Mouse (Mus musculus) Patski (cell line): ENCODE data around the gene Terf2ip. TPM values are rescaled to one million over a fixed set of nuclear protein-coding genes. Genes with fewer than 3 reads are reported as not detected.
A peak's percentile ranks its signal among the peaks of the same experiment; 100 is the strongest.

Experiments used
- ATAC-seq: fragments of 100-300 bp; one replicate; pipeline ENCODE4 v1.8.0; 2021
- CTCF ChIA-PET: fragments of 350-600 bp; sonication (Branson Sonifier 250); formaldehyde crosslinking; loops from one replicate; lab custom pipeline; 2022; ENCODE audit warnings: inconsistent platforms; lab: Charles Lee
- POLR2A ChIA-PET: fragments of 350-600 bp; sonication (Branson Sonifier 250); formaldehyde crosslinking; loops from one replicate; lab custom pipeline; 2022; ENCODE audit warnings: antibody characterized with exemption, inconsistent platforms; lab: Charles Lee
- DNase-seq: peaks from one replicate; pipeline ENCODE4 v3.0.0-alpha.2; 2011; ENCODE audit warnings: low read depth, low spot score
- H3K27me3 ChIP-seq: fragments of 371-371 bp; one replicate; pipeline ENCODE4 v1.5.1; 2021
- CTCF ChIP-seq: fragments of 100-300 bp; IDR thresholded peaks from one replicate; pipeline ENCODE4 v1.5.1; 2021
- in situ Hi-C: fragments of 300-500 bp; cut with MboI; formaldehyde crosslinking; loops from 3 replicates; pipeline ENCODE4 v1.11.1; 2018; ENCODE audit warnings: low pct_unique_long_range_greater_than_20kb, mixed read lengths
- polyA plus RNA-seq: library from polyadenylated mRNA; unstranded; gene quantifications from one replicate; pipeline ENCODE4 v1.2.3, GENCODE M21; 2021

Gene Terf2ip
- polyA plus RNA-seq, 1 experiment from 2014 or later = 24.2 TPM

DNA sequence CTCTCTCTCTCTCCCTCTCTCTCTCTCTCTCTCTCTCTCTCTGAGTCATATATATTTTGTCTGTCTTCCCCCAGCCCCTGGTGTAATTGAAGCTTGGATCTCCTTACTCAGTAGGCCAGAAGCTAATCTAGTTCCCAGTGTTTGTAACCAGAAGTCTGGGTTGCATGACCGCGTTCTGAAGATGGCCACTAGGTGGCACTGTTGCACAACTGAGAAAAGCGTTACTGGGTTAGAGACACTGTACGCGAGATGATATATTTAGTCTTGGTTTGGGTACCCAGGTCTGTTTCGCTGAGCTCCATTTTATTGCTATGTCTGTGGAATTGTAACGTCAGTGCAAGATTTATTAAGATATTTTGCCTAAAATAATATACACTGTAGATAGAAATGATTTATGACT lies 34.7 kb downstream of the Terf2ip start:
- DNase-seq = peak; percentile 12
- in situ Hi-C loops = loop anchor here (25.0 kb wide), 1 partner anchor 1941 kb away; no protein-coding TSS in a partner anchor
- POLR2A ChIA-PET = no interaction called here
- CTCF ChIA-PET = interaction anchor here (0.8 to 1.6 kb wide), 10 partner anchors 9 to 930 kb away, joined by 3 to 5 read pairs (median 3); no protein-coding TSS in a partner anchor
- TF ChIP-seq CTCF = peak; percentile 82
- H3K27me3 ChIP-seq = peaks cover 22% of the 10 kb centered on the region
- ATAC-seq = peak; percentile 90

DNA sequence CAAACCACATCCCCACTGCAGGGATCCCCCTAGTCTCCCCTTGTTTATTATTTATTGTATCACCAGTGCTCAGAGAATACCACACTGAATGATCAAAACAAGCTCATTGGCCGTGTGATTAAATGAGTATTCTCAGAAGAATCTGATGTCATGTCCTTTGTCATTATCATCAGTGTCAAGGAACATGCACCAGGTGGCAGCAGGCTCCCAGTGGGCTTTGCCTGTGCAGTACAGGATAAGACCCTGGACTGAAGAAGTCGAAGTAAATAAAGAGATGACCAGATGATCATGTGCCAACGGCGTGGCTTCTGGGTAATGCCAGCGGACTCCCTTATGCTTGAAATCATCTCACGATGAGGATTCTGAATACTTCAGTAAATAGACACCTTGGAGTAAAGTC lies 37.1 kb downstream of the Terf2ip start:
- ChIA-PET CTCF (no interaction called here), POLR2A (no interaction called here)
- in situ Hi-C loops = loop anchor here (25.0 kb wide), 1 partner anchor 1939 kb away; no protein-coding TSS in a partner anchor
- peaks cover 33% of the 10 kb centered on the region for H3K27me3 ChIP-seq
- no peak for ATAC-seq
- TF ChIP-seq CTCF = no peak
- no peak for DNase-seq

DNA sequence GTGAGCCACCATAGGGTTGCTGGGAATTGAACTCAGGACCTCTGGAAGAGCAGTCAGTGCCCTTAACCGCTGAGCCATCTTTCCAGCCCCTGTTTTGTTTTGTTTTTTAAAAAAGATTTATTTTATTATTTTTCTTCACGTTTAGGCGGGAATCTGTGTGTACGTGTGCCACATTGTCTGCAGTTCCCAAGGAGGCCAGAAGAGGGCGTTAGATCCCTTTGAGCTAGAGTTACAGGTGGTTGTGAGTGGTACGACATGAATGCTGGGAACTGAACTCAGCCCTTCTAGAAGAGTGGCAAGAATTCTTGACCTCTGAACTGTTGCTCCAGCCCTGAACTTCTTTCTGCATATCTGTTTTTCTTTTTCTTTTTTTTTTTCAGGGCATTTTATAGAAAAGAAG lies 38.8 kb downstream of the Terf2ip start:
- peak; percentile 42 for TF ChIP-seq CTCF
- ChIA-PET POLR2A (no interaction called here), CTCF (no interaction called here)
- DNase-seq (no peak), ATAC-seq (no peak)
- H3K27me3 ChIP-seq = peaks cover 33% of the 10 kb centered on the region
- in situ Hi-C loops = loop anchor here (25.0 kb wide), 1 partner anchor 1937 kb away; no protein-coding TSS in a partner anchor

DNA sequence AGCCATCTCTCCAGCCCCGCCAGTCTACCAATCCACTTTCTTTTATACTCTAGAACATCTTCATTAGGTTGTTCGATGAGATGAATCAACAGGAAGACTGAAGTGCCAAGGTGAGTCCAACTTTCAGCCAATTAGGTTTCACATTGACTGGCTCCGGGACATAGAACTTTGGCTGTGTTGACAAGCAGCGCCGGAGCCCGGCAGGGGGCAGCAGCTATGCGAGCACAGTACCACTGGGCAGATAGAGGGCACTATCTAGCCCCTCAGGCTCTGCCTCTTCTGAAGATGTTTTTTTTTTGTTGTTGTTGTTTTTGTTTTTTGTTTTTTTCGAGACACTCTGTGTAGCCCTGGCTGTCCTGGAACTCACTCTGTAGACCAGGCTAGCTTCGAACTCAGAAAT lies 40.3 kb downstream of the Terf2ip start:
- ATAC-seq (no peak), DNase-seq (no peak)
- in situ Hi-C loops = no loop called here
- no peak for TF ChIP-seq CTCF
- H3K27me3 ChIP-seq = peaks cover 43% of the 10 kb centered on the region
- POLR2A ChIA-PET = no interaction called here
- CTCF ChIA-PET = no interaction called here

DNA sequence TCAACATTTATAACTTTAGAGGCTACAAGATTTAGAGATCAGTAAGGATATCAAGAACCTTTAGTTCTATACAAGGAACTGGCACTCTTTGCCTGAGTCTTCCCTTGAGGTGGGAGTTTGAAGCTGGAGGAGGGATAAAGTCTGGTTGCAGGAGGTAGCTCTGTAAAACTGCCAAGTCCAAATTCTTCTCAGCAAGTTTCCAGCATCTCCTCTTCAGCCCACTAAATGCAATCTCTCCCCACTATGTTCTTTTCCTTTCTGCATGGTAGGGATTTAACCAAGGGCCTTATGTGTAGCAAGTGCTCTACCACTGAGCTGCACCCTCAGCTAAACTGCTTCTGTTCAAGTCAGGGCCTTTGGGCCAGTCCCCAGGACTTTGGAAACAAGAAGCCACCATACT lies 43.3 kb downstream of the Terf2ip start:
- no peak for TF ChIP-seq CTCF
- no peak for ATAC-seq
- DNase-seq = no peak
- H3K27me3 ChIP-seq = peaks cover 36% of the 10 kb centered on the region
- in situ Hi-C loops = no loop called here
- ChIA-PET POLR2A (no interaction called here), CTCF (interaction anchor here (0.8 kb wide), 1 partner anchor 9 kb away, joined by 3 read pairs; no protein-coding TSS in a partner anchor)

DNA sequence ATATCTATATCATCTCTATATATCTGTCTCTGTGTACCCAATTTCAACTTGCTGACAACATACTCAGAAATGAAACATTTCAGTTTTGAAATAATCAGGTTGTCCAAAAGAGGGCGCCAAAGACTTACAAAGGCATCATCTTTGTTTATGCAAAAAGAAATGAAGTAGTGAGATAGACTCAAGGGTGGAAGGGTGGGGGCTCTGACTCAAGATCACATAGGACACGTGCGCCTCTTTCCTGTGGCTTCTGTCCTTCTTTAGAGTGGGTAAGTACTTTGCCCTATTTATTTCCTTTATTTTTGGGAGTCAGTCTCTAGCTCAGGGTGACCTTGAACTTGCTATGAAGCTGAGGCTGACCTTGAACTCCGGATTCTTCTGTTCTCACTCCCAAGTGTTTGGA lies 50.2 kb downstream of the Terf2ip start:
- ATAC-seq = peak; percentile 67
- peak; percentile 72 for TF ChIP-seq CTCF
- DNase-seq = no peak
- in situ Hi-C loops = loop anchor here (5.0 kb wide), 2 partner anchors 916 to 1571 kb away; no protein-coding TSS in a partner anchor
- CTCF ChIA-PET = interaction anchor here (1.3 to 1.7 kb wide), 3 partner anchors 10 to 28 kb away, joined by 3 to 5 read pairs (median 3); no protein-coding TSS in a partner anchor
- peaks cover 13% of the 10 kb centered on the region for H3K27me3 ChIP-seq
- POLR2A ChIA-PET = no interaction called here

Other genes with a start within 250 kb of the Terf2ip start
- gene Cfdp1, start 157.1 kb upstream of the Terf2ip start, polyA plus RNA-seq = 179 TPM
- 7.2 TPM for gene Tmem170, start 134.6 kb upstream of the Terf2ip start, polyA plus RNA-seq
- not detected for gene Chst5, start 101.0 kb upstream of the Terf2ip start, polyA plus RNA-seq
- 35.3 TPM for gene Tmem231, start 77.5 kb upstream of the Terf2ip start, polyA plus RNA-seq
- gene Gabarapl2, start 70.7 kb upstream of the Terf2ip start, polyA plus RNA-seq = 170 TPM
- gene Adat1, start 19.1 kb upstream of the Terf2ip start, polyA plus RNA-seq = 7.0 TPM
- 149 TPM for gene Kars, start 75 bp upstream of the Terf2ip start, polyA plus RNA-seq
- 0.76 TPM for gene Gm6793, start 3.6 kb downstream of the Terf2ip start, polyA plus RNA-seq